Mouse (Mus musculus) limb, embryonic 14.5 days (tissue): ENCODE data around the gene Vps37c. TPM values are rescaled to one million over a fixed set of nuclear protein-coding genes. Genes with fewer than 3 reads are reported as not detected.

Experiments used
- ATAC-seq: fragments of 200-750 bp; cut with Nextera tagmentation; 2 replicates; pipeline ENCODE4 v1.8.0; 2017; ENCODE audit warnings: low read depth, moderate number of reproducible peaks, moderate TSS enrichment; ENCODE audit not compliant: low FRiP score
- DNase-seq: peaks from one replicate; pipeline ENCODE4 v3.0.0-alpha.2; 2015; ENCODE audit warnings: low spot score
- H3K27ac ChIP-seq: fragments of 300-500 bp; sonication (generic); replicated peaks from 2 replicates; pipeline ENCODE4 v1.5.1; 2014; ENCODE audit warnings: low read depth, mild to moderate bottlenecking, low read length, moderate library complexity, mixed read lengths
- H3K27me3 ChIP-seq: fragments of 300-500 bp; sonication (generic); 2 replicates; pipeline ENCODE4 v1.6.1; 2014; ENCODE audit warnings: low read length, mixed read lengths; ENCODE audit not compliant: control insufficient read depth, insufficient read depth
- H3K36me3 ChIP-seq: fragments of 300-500 bp; sonication (generic); 2 replicates; pipeline ENCODE4 v1.6.1; 2014; ENCODE audit warnings: mild to moderate bottlenecking, low read length, moderate library complexity, mixed read lengths; ENCODE audit not compliant: control insufficient read depth, insufficient read depth
- H3K4me1 ChIP-seq: fragments of 300-500 bp; sonication (generic); 2 replicates; pipeline ENCODE4 v1.6.1; 2014; ENCODE audit warnings: antibody characterized with exemption, low read length, mixed read lengths; ENCODE audit not compliant: control insufficient read depth, insufficient read depth
- H3K4me2 ChIP-seq: fragments of 300-500 bp; sonication (generic); replicated peaks from 2 replicates; pipeline ENCODE4 v1.6.1; 2014; ENCODE audit warnings: low read depth, mild to moderate bottlenecking, low read length, moderate library complexity; ENCODE audit not compliant: severe bottlenecking
- H3K4me3 ChIP-seq: fragments of 300-500 bp; sonication (generic); replicated peaks from 2 replicates; pipeline ENCODE4 v1.5.1; 2014; ENCODE audit warnings: low read length
- H3K9ac ChIP-seq: fragments of 300-500 bp; sonication (generic); 2 replicates; pipeline ENCODE4 v1.6.1; 2014; ENCODE audit warnings: mild to moderate bottlenecking, low read depth, low read length, moderate library complexity; ENCODE audit not compliant: severe bottlenecking
- H3K9me3 ChIP-seq: fragments of 300-500 bp; sonication (generic); 2 replicates; pipeline ENCODE4 v1.6.1; 2016; ENCODE audit warnings: low read length; ENCODE audit not compliant: control insufficient read depth
- POLR2A ChIP-seq: fragments of 200-500 bp; IDR thresholded peaks from 2 replicates; pipeline ENCODE4 v1.8.0; 2012; ENCODE audit warnings: inconsistent platforms, mild to moderate bottlenecking, moderate library complexity, borderline replicate concordance; ENCODE audit not compliant: insufficient read depth, insufficient read length; ENCODE audit errors: extremely low read depth
- WGBS: fragments of 180-500 bp; shearing (Covaris S2); extraction: QIAGEN DNeasy Blood & Tissue Kit; methylation state at CpG from one replicate; pipeline ENCODE4 v1.1.7; 2014; 5-methylcytosine and 5-hydroxymethylcytosine counted together
- polyA plus RNA-seq, 2 experiments: library from polyadenylated mRNA; depleted of rRNA in 1 of 2; stranded (reverse) in 1 of 2; unstranded in 1 of 2; fragments of >200 nt; fragmentation: Nextera tagmentation in 1 of 2; extraction: Ambion mirVana in 1 of 2; gene quantifications; 2 replicates each; pipeline versions ENCODE4 v1.2.1 to v1.2.3; 2012 to 2014

Gene Vps37c
- polyA plus RNA-seq, 2 experiments = 30.2 to 42.6 TPM

DNA sequence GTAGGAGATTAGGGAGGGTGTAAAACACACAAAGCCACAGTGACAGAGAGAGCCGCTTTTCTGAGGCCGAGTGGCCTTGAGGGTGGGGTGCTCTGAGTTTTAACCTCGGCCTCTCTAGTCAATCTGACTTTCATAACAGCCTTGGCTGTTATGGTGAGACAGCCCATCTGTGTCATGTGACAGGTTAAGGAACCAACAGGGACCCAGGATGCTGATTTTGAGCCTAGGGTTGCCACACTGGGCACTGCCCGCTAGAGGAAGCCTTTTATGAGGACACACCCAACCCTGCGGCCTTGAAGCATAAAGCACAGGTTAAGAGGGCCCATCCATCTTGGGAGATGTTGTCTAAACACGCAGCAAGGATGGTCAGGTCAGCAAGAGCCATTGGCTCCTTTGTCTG is 59.2 kb downstream of the Vps37c start:
- 81% methylated on average over 6 of the region's 6 CpGs for WGBS
- Histone ChIP-seq H3K4me2 (no peak overlapping the region), H3K27me3 (no peaks in the 10 kb centered on the region), H3K9me3 (no peaks in the 10 kb centered on the region), H3K4me3 (no peak overlapping the region), H3K9ac (no peak overlapping the region), H3K27ac (no peak overlapping the region), H3K4me1 (no peaks in the 10 kb centered on the region), H3K36me3 (no peaks in the 10 kb centered on the region)
- no peak for ATAC-seq
- DNase-seq = no peak
- no peak for TF ChIP-seq POLR2A

DNA sequence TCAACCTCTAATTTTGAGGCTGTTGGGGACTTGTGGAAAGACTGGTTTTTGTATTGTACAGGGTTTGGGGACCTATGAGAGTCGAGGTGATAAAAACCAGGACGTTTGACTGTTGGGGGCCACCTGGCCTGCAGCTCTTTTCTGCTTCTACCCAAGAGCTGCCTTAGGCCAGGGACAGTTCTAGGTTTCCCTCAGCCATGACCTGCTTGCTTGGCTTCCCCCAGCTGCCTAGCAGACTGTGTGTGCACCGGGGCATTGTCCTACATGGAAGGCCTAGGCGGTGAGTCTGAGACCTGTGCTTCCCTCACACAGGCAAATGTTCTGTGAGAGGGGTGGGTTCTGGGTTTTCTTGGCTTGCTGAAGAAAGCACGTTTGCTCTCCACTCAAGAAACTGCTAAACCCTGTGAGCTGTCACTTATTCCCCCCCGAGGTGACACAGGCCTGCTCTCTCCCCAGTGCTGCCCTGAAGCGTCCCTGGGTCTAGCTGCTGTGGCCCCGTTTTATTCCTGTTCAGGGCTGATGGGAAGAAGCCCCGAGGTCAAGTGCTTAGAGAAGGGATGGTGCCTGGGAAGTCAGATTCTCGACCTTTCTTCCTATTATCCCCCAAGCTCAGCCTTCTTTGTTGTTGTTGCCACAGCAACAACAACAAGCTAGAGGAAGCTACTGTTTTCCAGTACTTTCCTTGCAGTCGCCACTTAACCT is 60.0 kb downstream of the Vps37c start:
- TF ChIP-seq POLR2A = no peak
- Histone ChIP-seq H3K9ac (no peak overlapping the region), H3K4me2 (no peak overlapping the region), H3K27ac (no peak overlapping the region), H3K27me3 (no peaks in the 10 kb centered on the region), H3K4me1 (no peaks in the 10 kb centered on the region), H3K36me3 (no peaks in the 10 kb centered on the region), H3K4me3 (no peak overlapping the region), H3K9me3 (no peaks in the 10 kb centered on the region)
- WGBS = 63% methylated on average over 11 of the region's 11 CpGs
- DNase-seq (no peak), ATAC-seq (no peak)

DNA sequence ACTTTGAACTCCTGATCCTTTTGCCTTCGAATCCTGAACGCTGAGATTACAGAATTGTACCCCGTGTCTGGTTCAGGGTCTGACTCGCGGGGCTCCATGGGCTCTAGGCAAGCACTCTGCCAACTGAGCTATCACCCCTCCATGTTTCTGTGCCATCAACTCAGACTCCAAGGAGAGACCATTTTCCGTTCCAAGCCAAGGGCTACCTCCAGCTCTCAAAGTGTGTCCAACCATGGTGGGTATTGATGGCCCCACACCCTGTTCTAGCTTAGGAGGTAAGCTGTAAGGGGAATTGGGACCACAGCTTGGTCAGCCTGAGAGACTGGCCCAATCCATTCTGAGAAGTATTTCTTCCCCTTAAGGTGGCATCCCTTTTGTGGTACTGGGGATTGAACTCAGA is 60.8 kb downstream of the Vps37c start:
- Histone ChIP-seq H3K4me1 (no peaks in the 10 kb centered on the region), H3K4me3 (no peak overlapping the region), H3K9me3 (no peaks in the 10 kb centered on the region), H3K4me2 (no peak overlapping the region), H3K27me3 (no peaks in the 10 kb centered on the region), H3K36me3 (no peaks in the 10 kb centered on the region), H3K27ac (no peak overlapping the region), H3K9ac (no peak overlapping the region)
- WGBS = 88% methylated on average over 6 of the region's 6 CpGs
- no peak for ATAC-seq
- TF ChIP-seq POLR2A = no peak
- no peak for DNase-seq

DNA sequence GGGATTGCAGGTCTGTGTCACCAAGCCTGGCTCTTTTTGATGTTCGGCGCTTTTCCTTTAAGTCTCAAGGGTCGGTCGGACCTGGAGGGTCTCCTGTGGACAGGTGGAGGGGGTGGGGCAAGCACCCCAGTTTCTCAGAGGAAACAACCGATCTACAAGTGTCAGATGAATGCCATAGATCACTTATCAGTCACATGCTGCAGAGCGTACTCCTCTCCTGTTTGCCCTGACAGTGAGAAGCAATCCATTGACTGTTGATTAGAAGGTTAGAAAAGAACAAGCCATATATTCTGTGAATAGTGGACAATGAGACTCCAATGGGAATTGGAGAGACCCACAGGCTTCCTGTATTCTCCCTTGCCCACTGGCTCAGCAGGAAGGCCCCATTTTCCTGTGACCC is 61.6 kb downstream of the Vps37c start:
- no peaks in the 10 kb centered on the region for H3K36me3 ChIP-seq
- H3K27ac ChIP-seq = no peak overlapping the region
- no peak for TF ChIP-seq POLR2A
- 78% methylated on average over 6 of the region's 6 CpGs for WGBS
- no peak overlapping the region for H3K4me2 ChIP-seq
- H3K9me3 ChIP-seq = no peaks in the 10 kb centered on the region
- H3K9ac ChIP-seq = no peak overlapping the region
- DNase-seq (no peak), ATAC-seq (no peak)
- no peaks in the 10 kb centered on the region for H3K27me3 ChIP-seq
- H3K4me3 ChIP-seq = no peak overlapping the region
- no peaks in the 10 kb centered on the region for H3K4me1 ChIP-seq

DNA sequence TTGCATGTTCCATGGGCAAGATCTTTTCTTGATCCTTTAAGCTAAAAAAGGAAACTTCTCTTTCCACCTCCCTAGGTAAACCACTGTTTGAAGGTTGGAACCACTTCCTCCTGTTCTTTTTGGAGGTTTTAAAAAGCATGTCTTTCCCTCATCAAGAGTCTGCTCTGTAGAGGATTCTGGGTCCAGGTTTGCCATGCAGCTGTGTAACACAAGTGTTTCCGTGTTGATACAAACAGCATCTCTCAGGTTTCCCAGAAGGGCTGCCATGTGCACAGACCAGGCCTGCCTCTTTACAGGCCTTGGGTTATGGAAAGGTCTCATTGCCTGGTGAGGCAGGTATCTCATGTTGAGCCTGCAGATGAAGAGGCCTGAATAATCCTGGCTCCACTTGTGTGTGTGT is 63.1 kb downstream of the Vps37c start:
- ATAC-seq (no peak), DNase-seq (no peak)
- Histone ChIP-seq H3K4me3 (no peak overlapping the region), H3K27ac (no peak overlapping the region), H3K4me1 (no peaks in the 10 kb centered on the region), H3K36me3 (no peaks in the 10 kb centered on the region), H3K4me2 (no peak overlapping the region), H3K27me3 (no peaks in the 10 kb centered on the region), H3K9ac (no peak overlapping the region), H3K9me3 (no peaks in the 10 kb centered on the region)
- 72% methylated on average over 1 of the region's 1 CpGs for WGBS
- no peak for TF ChIP-seq POLR2A
